Mouse (Mus musculus): ENCODE measurements around the gene Tmem221. TPM values are rescaled to one million over a fixed set of nuclear protein-coding genes. Genes with fewer than 3 reads are reported as not detected.

Tmem221 gene
- polyA plus RNA-seq, 1 experiment from 2014 or later: 1.0 TPM

DNA sequence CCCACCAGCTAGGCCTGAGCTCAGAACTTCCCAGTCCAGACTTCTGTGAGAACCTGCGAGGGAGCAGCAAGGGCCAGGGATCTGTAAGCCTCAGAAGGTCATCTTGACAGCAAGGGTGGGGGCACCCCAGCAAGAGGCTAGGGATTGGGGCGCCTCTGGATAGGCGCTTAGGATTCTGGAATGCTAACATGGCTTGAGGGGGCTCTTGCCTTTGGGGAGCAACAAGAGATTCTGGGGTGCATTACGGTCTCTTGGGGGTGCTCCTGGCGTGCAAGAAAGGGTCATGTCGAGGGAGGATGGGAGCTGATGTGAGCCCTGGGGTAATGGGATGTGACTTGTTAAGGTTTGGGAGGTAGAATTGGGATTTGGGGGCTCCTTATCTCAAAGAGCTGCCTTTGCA is 10.3 kb upstream of the Tmem221 start:
- Histone ChIP-seq H3K9me3 (ENCODE audit: control insufficient read depth, low read length) (no peaks in the 10 kb centered on the region), H3K27ac (replicated peaks) (peak overlapping the region; percentile 93), H3K9ac (ENCODE audit: low read length) (no peak overlapping the region; the same call in 1 of the 2 replicates), H3K27me3 (ENCODE audit: control insufficient read depth, insufficient read depth, low read length) (no peaks in the 10 kb centered on the region), H3K4me1 (replicated peaks; ENCODE audit: control insufficient read depth, insufficient read depth) (peaks cover 4% of the 10 kb centered on the region; the same call in 1 of the 2 replicates), H3K36me3 (ENCODE audit: control insufficient read depth, insufficient read depth, low read length) (no peaks in the 10 kb centered on the region), H3K4me3 (ENCODE audit: low read depth, low read length) (peak overlapping the region; percentile 60; the same call in 1 of the 2 replicates), H3K4me2 (replicated peaks; ENCODE audit: low read depth) (peak overlapping the region; percentile 81)
- WGBS: 26% methylated on average over 6 of the region's 6 CpGs
- DNase-seq (ENCODE audit: low spot score) (no peak), ATAC-seq (ENCODE audit: low FRiP score, low TSS enrichment) (no peak)
- TF ChIP-seq EP300 (optimal IDR thresholded peaks at IDR 0.05) (no peak), CTCF (IDR thresholded peaks at IDR 0.05; ENCODE audit: low read depth) (no peak)

GRCm38 (mm10) chr8:71568387-71568937 is 9.8 kb upstream of the Tmem221 start, which contains the start of gene Slc27a1:
Gene Slc27a1 (plus strand): TSS chr8:71568882.
- Histone ChIP-seq H3K4me2 (replicated peaks; ENCODE audit: low read depth) (peak within 1 kb of the TSS; percentile 81), H3K9ac (ENCODE audit: low read length) (peak within 1 kb of the TSS; percentile 56), H3K4me3 (ENCODE audit: low read depth, low read length) (peak within 1 kb of the TSS; percentile 60), H3K27me3 (ENCODE audit: control insufficient read depth, insufficient read depth, low read length) (no peaks in the 10 kb centered on the region), H3K9me3 (ENCODE audit: control insufficient read depth, low read length) (no peaks in the 10 kb centered on the region), H3K36me3 (ENCODE audit: control insufficient read depth, insufficient read depth, low read length) (no peaks in the 10 kb centered on the region), H3K27ac (replicated peaks) (peak within 1 kb of the TSS; percentile 93), H3K4me1 (replicated peaks; ENCODE audit: control insufficient read depth, insufficient read depth) (peaks cover 4% of the 10 kb centered on the region; the same call in 1 of the 2 replicates)
- TF ChIP-seq EP300 (optimal IDR thresholded peaks at IDR 0.05) (no peak), CTCF (IDR thresholded peaks at IDR 0.05; ENCODE audit: low read depth) (no peak)
- ATAC-seq (ENCODE audit: low FRiP score, low TSS enrichment) (no peak), DNase-seq (ENCODE audit: low spot score) (peak; percentile 45)
- 21% methylated on average over 13 of the region's 13 CpGs for WGBS

- Histone ChIP-seq H3K36me3 (ENCODE audit: control insufficient read depth, insufficient read depth, low read length) (no peaks in the 10 kb centered on the region), H3K4me3 (ENCODE audit: low read depth, low read length) (no peak overlapping the region), H3K27me3 (ENCODE audit: control insufficient read depth, insufficient read depth, low read length) (no peaks in the 10 kb centered on the region), H3K9ac (ENCODE audit: low read length) (no peak overlapping the region), H3K9me3 (ENCODE audit: control insufficient read depth, low read length) (no peaks in the 10 kb centered on the region), H3K4me2 (replicated peaks; ENCODE audit: low read depth) (no peak overlapping the region), H3K4me1 (replicated peaks; ENCODE audit: control insufficient read depth, insufficient read depth) (0 out of 2 replicates have a peak, but pooled peaks cover 4% of the 10 kb centered on the region), H3K27ac (replicated peaks) (no peak overlapping the region)
- DNase-seq (ENCODE audit: low spot score) (no peak), ATAC-seq (ENCODE audit: low FRiP score, low TSS enrichment) (no peak)
- 73% methylated on average over 7 of the region's 7 CpGs for WGBS
- no peak for TF ChIP-seq EP300 (optimal IDR thresholded peaks at IDR 0.05)
- TF ChIP-seq CTCF (IDR thresholded peaks at IDR 0.05; ENCODE audit: low read depth): no peak
These were observed 8.9 kb upstream of the Tmem221 start for GRCm38 (mm10) chr8:71567587-71567986.

DNA sequence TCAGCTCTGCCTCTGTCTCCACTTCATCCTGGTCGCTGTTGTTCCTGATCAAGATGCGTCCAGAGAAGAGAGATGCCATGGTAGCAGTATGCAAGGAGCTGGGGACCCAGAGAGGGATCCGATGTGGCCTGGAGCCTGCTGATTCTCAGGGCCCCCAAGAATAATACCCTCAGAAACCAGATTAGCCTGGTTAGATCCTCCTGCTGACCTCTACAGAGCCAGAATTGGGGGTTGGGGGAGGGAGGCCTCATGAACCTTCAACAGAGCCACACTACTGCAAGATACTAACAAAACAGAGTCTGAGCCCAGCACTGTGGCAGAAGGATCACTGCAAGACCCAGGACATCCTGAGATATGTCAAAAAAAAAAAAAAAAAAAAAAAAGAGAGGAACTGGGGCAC is 7.8 kb upstream of the Tmem221 start, which contains the start of gene Nxnl1:
Gene Nxnl1, minus strand, starts transcription at position 101 of the 400 bp plus-strand sequence.
- no peak for ATAC-seq (ENCODE audit: low FRiP score, low TSS enrichment)
- 73% methylated on average over 3 of the region's 3 CpGs for WGBS
- Histone ChIP-seq H3K9ac (ENCODE audit: low read length) (no peak within 1 kb of the TSS), H3K9me3 (ENCODE audit: control insufficient read depth, low read length) (no peaks in the 10 kb centered on the region), H3K36me3 (ENCODE audit: control insufficient read depth, insufficient read depth, low read length) (no peaks in the 10 kb centered on the region), H3K27me3 (ENCODE audit: control insufficient read depth, insufficient read depth, low read length) (0 out of 2 replicates have a peak, but pooled peaks cover 3% of the 10 kb centered on the region), H3K4me1 (replicated peaks; ENCODE audit: control insufficient read depth, insufficient read depth) (0 out of 2 replicates have a peak, but pooled peaks cover 4% of the 10 kb centered on the region), H3K4me3 (ENCODE audit: low read depth, low read length) (no peak within 1 kb of the TSS), H3K27ac (replicated peaks) (no peak within 1 kb of the TSS), H3K4me2 (replicated peaks; ENCODE audit: low read depth) (no peak within 1 kb of the TSS)
- TF ChIP-seq CTCF (IDR thresholded peaks at IDR 0.05; ENCODE audit: low read depth): no peak
- no peak for TF ChIP-seq EP300 (optimal IDR thresholded peaks at IDR 0.05)
- DNase-seq (ENCODE audit: low spot score): no peak

DNA sequence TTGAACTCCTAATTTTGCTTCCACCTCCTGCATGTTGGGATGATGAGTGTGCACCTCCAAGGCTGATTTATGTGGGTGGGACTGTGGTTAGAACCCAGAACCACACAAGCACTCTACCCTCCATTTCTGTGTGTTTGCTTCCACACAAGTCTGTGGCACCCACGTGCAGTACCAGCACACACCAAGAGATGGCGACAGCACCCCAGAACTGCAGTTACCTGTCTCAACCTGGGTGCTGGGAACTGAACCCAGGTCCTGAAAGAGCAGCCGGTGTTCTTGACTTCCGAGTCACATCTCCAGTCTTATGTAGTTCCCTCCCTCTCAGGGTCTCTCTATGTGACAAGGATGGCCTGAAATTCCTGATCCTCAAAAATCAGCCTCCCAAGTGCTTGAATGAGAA is 5.3 kb upstream of the Tmem221 start:
- no peak for ATAC-seq (ENCODE audit: low FRiP score, low TSS enrichment)
- Histone ChIP-seq H3K4me2 (replicated peaks; ENCODE audit: low read depth) (no peak overlapping the region), H3K4me3 (ENCODE audit: low read depth, low read length) (no peak overlapping the region), H3K27me3 (ENCODE audit: control insufficient read depth, insufficient read depth, low read length) (0 out of 2 replicates have a peak, but pooled peaks cover 3% of the 10 kb centered on the region), H3K27ac (replicated peaks) (no peak overlapping the region), H3K9ac (ENCODE audit: low read length) (no peak overlapping the region), H3K36me3 (ENCODE audit: control insufficient read depth, insufficient read depth, low read length) (no peaks in the 10 kb centered on the region), H3K9me3 (ENCODE audit: control insufficient read depth, low read length) (no peaks in the 10 kb centered on the region), H3K4me1 (replicated peaks; ENCODE audit: control insufficient read depth, insufficient read depth) (0 out of 2 replicates have a peak, but pooled peaks cover 4% of the 10 kb centered on the region)
- no peak for DNase-seq (ENCODE audit: low spot score)
- TF ChIP-seq EP300 (optimal IDR thresholded peaks at IDR 0.05): no peak
- peak; percentile 53 for TF ChIP-seq CTCF (IDR thresholded peaks at IDR 0.05; ENCODE audit: low read depth)
- 89% methylated on average over 4 of the region's 4 CpGs for WGBS

DNA sequence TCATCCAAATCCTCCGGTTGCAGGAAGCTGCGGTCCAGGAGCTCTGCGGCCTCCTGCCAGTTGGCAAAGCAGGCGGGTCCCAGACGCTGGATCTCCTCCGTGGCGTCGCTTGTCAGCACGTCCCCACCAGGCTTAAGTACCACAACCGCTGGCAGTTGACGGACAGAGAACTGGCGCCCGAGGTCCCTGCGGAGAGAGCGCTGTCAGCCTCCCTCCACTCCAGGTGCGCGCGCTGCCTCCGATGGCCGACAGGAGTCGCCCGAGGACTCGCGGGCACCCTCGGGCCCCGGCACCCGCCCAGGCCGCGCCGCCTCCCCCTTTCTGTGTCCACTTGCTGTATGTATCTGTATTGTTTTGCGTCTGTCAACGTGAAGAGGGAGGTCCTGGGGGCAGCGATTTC is 4.1 kb upstream of the Tmem221 start:
- Histone ChIP-seq H3K27ac (replicated peaks) (no peak overlapping the region), H3K9ac (ENCODE audit: low read length) (0 out of 2 replicates have a peak overlapping the region, but pooled peaks have one; percentile 38), H3K9me3 (ENCODE audit: control insufficient read depth, low read length) (no peaks in the 10 kb centered on the region), H3K4me3 (ENCODE audit: low read depth, low read length) (peak overlapping the region; percentile 28), H3K4me2 (replicated peaks; ENCODE audit: low read depth) (peak overlapping the region; percentile 56), H3K27me3 (ENCODE audit: control insufficient read depth, insufficient read depth, low read length) (0 out of 2 replicates have a peak, but pooled peaks cover 3% of the 10 kb centered on the region), H3K36me3 (ENCODE audit: control insufficient read depth, insufficient read depth, low read length) (no peaks in the 10 kb centered on the region), H3K4me1 (replicated peaks; ENCODE audit: control insufficient read depth, insufficient read depth) (0 out of 2 replicates have a peak, but pooled peaks cover 2% of the 10 kb centered on the region)
- WGBS: under 1% methylated on average over 33 of the region's 33 CpGs
- DNase-seq (ENCODE audit: low spot score): peak; percentile 88
- ATAC-seq (ENCODE audit: low FRiP score, low TSS enrichment): peak; percentile 74
- TF ChIP-seq CTCF (IDR thresholded peaks at IDR 0.05; ENCODE audit: low read depth) (peak; percentile 89), EP300 (optimal IDR thresholded peaks at IDR 0.05) (no peak)

Measured in stomach, postnatal 0 days (tissue).